Mouse (Mus musculus): ENCODE results near the gene Vmn1r22. TPM values are rescaled to one million over a fixed set of nuclear protein-coding genes. Genes with fewer than 3 reads are reported as not detected.

The Vmn1r22 gene
- total RNA-seq (2012; rRNA removed) (not detected in 2 replicates), total RNA-seq (2014; rRNA removed) (not detected in 2 replicates), polyA plus RNA-seq (2012; ENCODE audit: insufficient read length, low read depth) (not detected in 2 replicates)

- H3K9me3 ChIP-seq (replicated peaks; ENCODE audit: low read length), result no peaks in the 10 kb centered on the region
- DNase-seq (ENCODE audit: extremely low read depth), result no peak
- H3K9ac ChIP-seq (ENCODE audit: insufficient read depth, low read depth), result no peak within 1 kb of the TSS
- dilution Hi-C loops (cut with MboI; ENCODE audit: extremely low pct_ligation_motif_present, extremely low pct_unique_long_range_greater_than_20kb, low sequenced_read_pairs) (no loop called here), in situ Hi-C loops (cut with MboI; ENCODE audit: low pct_ligation_motif_present, low pct_unique_long_range_greater_than_20kb, low sequenced_read_pairs) (no loop called here)
- H3K27ac ChIP-seq (ENCODE audit: insufficient read depth, low read depth), result no peak within 1 kb of the TSS
- H3K4me1 ChIP-seq (ENCODE audit: control insufficient read depth in 1 of 2, insufficient read depth in 2 of 2), result no peaks in the 10 kb centered on the region
- TF ChIP-seq POLR2A (IDR thresholded peaks at IDR 0.05; ENCODE audit: low read depth, low read length), result no peak
- no peak for TF ChIP-seq TBP (conservative IDR thresholded peaks at IDR 0.05; ENCODE audit: low read depth, low read length)
- TF ChIP-seq CTCF (conservative IDR thresholded peaks at IDR 0.05 in 1 of 2, IDR thresholded peaks at IDR 0.05 in 1 of 2; ENCODE audit: low read depth in 2 of 2, low read length in 2 of 2), result no peak
- no peak for TF ChIP-seq ELF1 (IDR thresholded peaks at IDR 0.05; ENCODE audit: low read depth, low read length)
- TF ChIP-seq GABPA (IDR thresholded peaks at IDR 0.05; ENCODE audit: insufficient replicate concordance, low read depth, low read length), result no peak
- TF ChIP-seq EP300 (IDR thresholded peaks at IDR 0.05; ENCODE audit: low read length), result no peak
- TF ChIP-seq USF2 (conservative IDR thresholded peaks at IDR 0.05; ENCODE audit: low read depth, low read length), result no peak
- TF ChIP-seq ZC3H11A (IDR thresholded peaks at IDR 0.05; ENCODE audit: low read depth, low read length), result no peak
- TF ChIP-seq UBTF (IDR thresholded peaks at IDR 0.05; ENCODE audit: low read depth, low read length), result no peak
- no peak for TF ChIP-seq ZNF384 (IDR thresholded peaks at IDR 0.05; ENCODE audit: low read depth, low read length)
- TF ChIP-seq SIN3A (IDR thresholded peaks at IDR 0.05; ENCODE audit: low read length), result no peak
- no peak for TF ChIP-seq PAX5 (IDR thresholded peaks at IDR 0.05; ENCODE audit: low read length)
- TF ChIP-seq MEF2A (IDR thresholded peaks at IDR 0.05; ENCODE audit: borderline replicate concordance, low read depth, low read length), result no peak
- no peak for TF ChIP-seq SMC3 (IDR thresholded peaks at IDR 0.05; ENCODE audit: low read depth, low read length)
- no peak for TF ChIP-seq MAZ (IDR thresholded peaks at IDR 0.05; ENCODE audit: low read depth, low read length)
- no peak for TF ChIP-seq MAX (IDR thresholded peaks at IDR 0.05; ENCODE audit: low read length)
- no peaks in the 10 kb centered on the region for H3K79me2 ChIP-seq (replicated peaks; ENCODE audit: control insufficient read depth, extremely low read depth, insufficient read depth, poor library complexity, severe bottlenecking)
- no peak within 1 kb of the TSS for H3K4me3 ChIP-seq (replicated peaks in 1 of 3; ENCODE audit: low read depth in 2 of 3, low read length in 2 of 3, poor library complexity in 1 of 3)
- H3K27me3 ChIP-seq (replicated peaks), result no peaks in the 10 kb centered on the region
- H3K36me3 ChIP-seq (replicated peaks in 1 of 2; ENCODE audit: control insufficient read depth in 1 of 2, insufficient read depth in 1 of 2, low read length in 1 of 2), result no peaks in the 10 kb centered on the region
- no peak within 1 kb of the TSS for H3K4me2 ChIP-seq (ENCODE audit: insufficient read depth, low read depth, poor library complexity, severe bottlenecking)
Measured at GRCm38 (mm10) chr6:57907928-57908327, at the start of gene Vmn1r22. Gene Vmn1r22 (minus strand): TSS chr6:57908028.

DNA sequence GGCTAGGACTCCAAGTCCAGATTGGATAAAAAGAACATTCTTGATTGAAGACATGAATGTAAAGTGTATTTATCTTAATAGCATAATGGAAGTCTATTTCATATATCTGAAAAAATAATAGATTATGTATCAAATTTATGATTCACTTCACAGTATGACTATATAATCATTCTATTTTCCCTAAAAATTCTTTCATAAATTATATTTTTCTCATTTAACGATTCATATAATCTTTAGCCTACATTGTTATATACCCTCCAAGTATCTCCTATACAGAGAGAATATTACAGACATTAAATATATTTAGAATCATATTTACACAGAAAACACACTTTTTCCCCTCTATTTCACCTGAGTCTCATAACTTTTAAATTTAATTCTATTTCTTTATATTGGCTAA lies 18.9 kb upstream of the Vmn1r22 start, which contains the start of gene Vmn1r23:
TSS of gene Vmn1r23 (minus strand) at position 101 of the 400 bp plus-strand sequence.
- Histone ChIP-seq H3K4me1 (ENCODE audit: control insufficient read depth in 1 of 2, insufficient read depth in 2 of 2) (no peaks in the 10 kb centered on the region), H3K36me3 (replicated peaks in 1 of 2; ENCODE audit: control insufficient read depth in 1 of 2, insufficient read depth in 1 of 2, low read length in 1 of 2) (no peaks in the 10 kb centered on the region), H3K27ac (ENCODE audit: insufficient read depth, low read depth) (no peak within 1 kb of the TSS), H3K4me2 (ENCODE audit: insufficient read depth, low read depth, poor library complexity, severe bottlenecking) (no peak within 1 kb of the TSS), H3K79me2 (replicated peaks; ENCODE audit: control insufficient read depth, extremely low read depth, insufficient read depth, poor library complexity, severe bottlenecking) (no peaks in the 10 kb centered on the region), H3K4me3 (replicated peaks in 1 of 3; ENCODE audit: low read depth in 2 of 3, low read length in 2 of 3, poor library complexity in 1 of 3) (no peak within 1 kb of the TSS), H3K9ac (ENCODE audit: insufficient read depth, low read depth) (no peak within 1 kb of the TSS), H3K9me3 (replicated peaks; ENCODE audit: low read length) (no peaks in the 10 kb centered on the region), H3K27me3 (replicated peaks) (no peaks in the 10 kb centered on the region)
- in situ Hi-C loops (cut with MboI; ENCODE audit: low pct_ligation_motif_present, low pct_unique_long_range_greater_than_20kb, low sequenced_read_pairs) (no loop called here), dilution Hi-C loops (cut with MboI; ENCODE audit: extremely low pct_ligation_motif_present, extremely low pct_unique_long_range_greater_than_20kb, low sequenced_read_pairs) (no loop called here)
- no peak for TF ChIP-seq EP300 (IDR thresholded peaks at IDR 0.05; ENCODE audit: low read length)
- TF ChIP-seq NRF1 (IDR thresholded peaks at IDR 0.05; ENCODE audit: low read depth, low read length), result no peak
- no peak for TF ChIP-seq HCFC1 (IDR thresholded peaks at IDR 0.05; ENCODE audit: low read depth, low read length)
- TF ChIP-seq SIN3A (IDR thresholded peaks at IDR 0.05; ENCODE audit: low read length), result no peak
- TF ChIP-seq MAX (IDR thresholded peaks at IDR 0.05; ENCODE audit: low read length), result no peak
- TF ChIP-seq ZNF384 (IDR thresholded peaks at IDR 0.05; ENCODE audit: low read depth, low read length), result no peak
- TF ChIP-seq GABPA (IDR thresholded peaks at IDR 0.05; ENCODE audit: insufficient replicate concordance, low read depth, low read length), result no peak
- no peak for TF ChIP-seq TCF12 (IDR thresholded peaks at IDR 0.05; ENCODE audit: low read depth, low read length)
- no peak for TF ChIP-seq KAT2A (IDR thresholded peaks at IDR 0.05; ENCODE audit: insufficient replicate concordance, low read length)
- TF ChIP-seq ZMIZ1 (IDR thresholded peaks at IDR 0.05; ENCODE audit: low read depth, low read length), result no peak
- TF ChIP-seq MXI1 (IDR thresholded peaks at IDR 0.05; ENCODE audit: low read depth, low read length), result no peak
- no peak for TF ChIP-seq RCOR1 (conservative IDR thresholded peaks at IDR 0.05; ENCODE audit: low read depth, low read length)
- TF ChIP-seq UBTF (IDR thresholded peaks at IDR 0.05; ENCODE audit: low read depth, low read length), result no peak
- TF ChIP-seq USF1 (IDR thresholded peaks at IDR 0.05; ENCODE audit: low read depth, low read length), result no peak
- no peak for TF ChIP-seq MYC (IDR thresholded peaks at IDR 0.05; ENCODE audit: low read depth, low read length)
- no peak for TF ChIP-seq ZC3H11A (IDR thresholded peaks at IDR 0.05; ENCODE audit: low read depth, low read length)
- no peak for DNase-seq (ENCODE audit: extremely low read depth)

All from CH12.LX (cell line).